Mouse (Mus musculus) kidney, postnatal 10 days (tissue): ENCODE measurements around the gene Myo1g.

Experiments
- DNase-seq: peaks from one replicate; pipeline ENCODE4 v3.0.0; 2021; ENCODE audit warnings: mixed read lengths

The Myo1g gene

DNA sequence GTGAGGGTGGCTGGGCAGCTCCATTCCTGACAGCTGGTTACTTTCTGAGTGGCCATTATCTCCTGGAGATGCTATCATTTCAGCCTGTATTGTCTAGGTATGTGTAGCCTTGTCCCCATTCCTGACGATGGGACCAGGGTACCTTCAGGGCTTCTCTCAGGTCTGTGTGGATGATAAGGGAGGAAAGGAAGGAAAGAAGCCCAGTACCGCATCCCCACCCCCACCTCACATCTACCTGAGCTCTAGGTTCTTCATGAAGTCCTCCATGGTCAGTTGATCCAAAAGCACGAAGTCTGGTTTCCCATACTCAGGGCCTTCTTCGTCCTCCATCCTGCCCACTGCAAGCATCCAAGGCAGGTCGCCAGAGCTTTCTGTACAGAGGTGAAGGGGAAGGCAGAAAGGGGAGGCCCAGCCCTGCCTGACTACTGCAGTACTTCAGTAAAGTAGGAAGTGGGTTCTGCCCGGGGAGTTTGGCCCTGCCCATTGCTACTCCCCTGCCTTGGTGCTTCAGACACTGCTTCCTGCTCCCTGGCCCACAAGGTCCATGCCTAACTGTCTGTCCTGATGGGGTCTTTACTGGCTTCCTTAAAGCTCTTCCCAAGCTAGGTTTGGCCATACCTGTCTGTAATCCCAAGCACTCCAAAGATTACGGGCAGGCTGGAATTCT lies at the start of gene Myo1g:
Gene Myo1g (minus strand): TSS at position 459 of the 667 bp plus-strand sequence.
- no peak for DNase-seq

DNA sequence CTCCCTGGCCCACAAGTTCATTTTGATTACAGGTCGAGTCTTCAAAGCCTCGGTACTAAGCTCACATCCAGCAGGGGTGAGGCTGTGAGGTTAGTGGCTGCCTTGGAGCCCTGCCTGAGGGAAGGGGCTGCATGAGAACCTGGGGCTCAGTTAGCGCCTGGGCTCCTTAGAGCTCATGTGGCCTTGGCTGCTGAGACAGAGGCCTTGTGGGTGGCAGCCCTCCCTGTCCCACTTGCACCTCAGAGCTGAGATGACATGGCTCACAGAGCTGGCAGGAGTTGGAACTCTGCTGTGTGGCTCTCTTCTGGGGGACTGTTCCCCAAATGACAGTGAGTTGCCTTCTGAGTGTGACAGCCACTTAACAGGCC lies 48.6 kb upstream of the Myo1g start:
- DNase-seq = no peak

DNA sequence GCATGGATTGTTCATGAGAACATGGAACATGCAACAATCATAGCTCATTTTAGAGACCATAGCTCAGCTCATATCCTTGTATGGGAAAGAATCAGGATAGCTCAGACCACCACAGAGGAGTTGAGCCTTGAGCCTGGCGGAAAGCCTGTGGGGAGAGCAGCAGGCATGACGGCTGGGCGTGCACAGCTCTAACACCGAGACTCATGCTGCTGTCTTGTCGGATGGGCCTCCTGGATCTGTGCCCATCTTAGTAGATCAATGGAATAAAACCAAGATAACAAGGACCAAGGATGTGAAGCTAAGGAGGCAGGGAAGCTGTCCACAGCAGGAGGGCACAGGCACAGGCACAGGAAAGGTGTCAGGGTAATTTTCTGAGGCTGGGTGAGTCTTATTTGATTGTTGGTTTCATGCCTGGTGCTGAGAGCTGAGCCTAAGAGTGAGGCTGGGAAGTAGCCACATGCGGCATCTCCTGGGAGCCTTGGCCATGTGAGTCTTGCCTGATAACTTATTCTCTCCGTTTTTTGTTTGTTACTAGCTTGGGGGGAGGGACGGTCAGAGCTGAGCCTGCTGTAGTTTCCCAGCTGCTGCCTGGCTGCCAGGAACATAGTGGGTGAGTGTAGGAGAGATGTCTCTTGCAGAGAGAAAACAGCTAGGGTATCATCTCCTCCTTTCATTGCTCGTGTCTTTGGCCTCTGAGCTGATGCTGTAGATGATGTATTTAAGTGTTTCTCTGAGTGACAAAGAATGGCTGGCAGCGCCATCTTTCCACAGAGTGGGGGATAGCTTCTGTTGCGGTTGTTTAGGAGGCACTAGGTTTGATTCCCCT lies 48.0 kb upstream of the Myo1g start:
- peak; percentile 36 for DNase-seq

DNA sequence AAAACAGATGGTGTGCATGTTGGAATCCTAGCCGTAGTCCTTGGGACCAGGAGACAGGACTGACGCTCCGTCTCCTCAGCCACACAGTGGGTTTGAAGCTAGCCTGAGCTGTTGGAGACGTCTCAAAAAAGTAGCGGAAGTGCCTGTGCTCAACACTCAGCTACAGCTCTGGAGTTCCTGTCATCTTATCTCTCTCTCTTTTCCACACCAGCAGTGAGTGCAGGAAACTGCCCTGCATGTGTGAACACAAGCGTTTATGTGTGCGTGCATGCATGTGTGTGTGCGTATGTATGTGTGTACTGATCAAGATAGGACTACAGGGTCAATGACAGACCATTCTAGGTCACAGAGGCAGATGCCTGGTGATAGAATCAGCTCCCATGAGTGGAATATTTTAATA lies 47.2 kb upstream of the Myo1g start:
- DNase-seq = no peak

DNA sequence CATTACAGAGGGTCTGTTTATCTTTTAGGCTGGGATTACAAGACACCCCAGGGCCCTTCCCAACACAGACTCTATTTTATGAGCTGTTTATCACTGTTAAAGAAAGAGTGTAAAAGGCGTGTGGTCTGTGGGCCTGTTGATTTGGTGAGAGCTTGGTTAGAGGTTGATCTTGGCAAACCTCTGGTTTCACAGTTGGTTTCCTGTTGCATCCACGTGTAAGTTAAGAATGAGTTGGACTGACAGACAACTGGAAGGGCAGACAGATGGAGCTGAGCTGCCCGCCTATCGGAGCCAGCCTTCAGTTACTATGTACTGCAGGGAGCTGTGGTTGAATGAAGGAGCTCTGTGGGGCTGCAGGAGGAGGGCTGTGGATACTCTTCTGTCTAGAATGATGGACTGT lies 45.7 kb upstream of the Myo1g start:
- DNase-seq = no peak

DNA sequence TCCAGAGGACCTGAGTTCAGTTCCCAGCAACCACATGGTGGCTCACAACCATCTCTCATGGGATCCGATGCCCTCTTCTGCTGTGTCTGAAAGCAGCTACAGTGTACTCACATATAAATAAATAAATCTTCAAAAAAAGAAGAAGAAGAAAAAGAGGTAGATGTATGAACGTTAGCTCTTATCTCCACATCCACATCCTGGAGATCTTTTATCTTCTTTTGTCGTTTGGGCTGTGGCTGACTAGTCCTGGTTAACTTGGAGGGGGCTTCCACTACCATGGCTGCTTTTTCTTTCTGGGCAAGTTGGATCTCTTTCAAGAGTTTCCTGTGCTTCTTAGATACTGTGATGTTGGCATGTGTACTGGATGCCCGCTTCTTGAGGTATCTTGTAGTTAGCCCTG lies 42.4 kb upstream of the Myo1g start:
- no peak for DNase-seq

DNA sequence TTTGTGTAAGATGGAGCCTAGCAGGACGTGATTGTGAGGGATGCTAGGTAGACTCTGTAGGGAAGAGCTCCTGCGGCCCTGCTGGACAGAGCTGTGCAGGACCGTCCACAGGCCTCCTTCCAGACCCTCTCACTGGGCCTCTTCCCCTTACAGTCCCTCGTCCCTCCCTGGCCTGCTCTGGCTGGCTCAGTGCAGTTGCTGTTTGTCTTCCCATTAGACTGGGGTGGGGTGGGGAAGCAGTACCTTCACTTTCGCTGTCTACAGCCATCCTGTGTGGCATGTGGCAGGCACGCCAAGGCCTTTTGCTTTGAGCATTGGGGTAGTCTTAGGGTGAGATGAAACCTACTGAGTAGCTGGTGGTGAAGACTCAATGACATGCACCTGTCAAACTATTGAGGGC lies 41.6 kb upstream of the Myo1g start:
- DNase-seq = peak; percentile 28

DNA sequence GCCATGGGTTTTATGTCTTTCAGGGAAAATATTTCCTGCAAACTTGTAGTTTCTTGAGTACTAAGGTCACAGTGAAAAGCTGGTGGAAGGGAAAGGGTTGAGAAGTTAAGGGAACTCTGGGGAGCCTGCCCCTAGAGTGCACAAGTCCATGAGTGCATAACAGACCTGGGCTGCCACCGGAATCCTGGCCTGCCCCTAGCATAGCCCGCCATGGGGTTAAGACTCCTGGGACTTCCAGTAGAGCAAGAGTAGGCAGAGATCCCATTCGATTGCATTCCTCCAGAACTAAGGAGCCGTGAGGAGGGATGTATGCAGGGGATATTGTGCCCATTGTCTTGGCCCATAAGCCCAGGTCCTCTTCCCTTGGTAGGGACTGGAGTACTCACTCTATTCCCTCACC lies 40.7 kb upstream of the Myo1g start:
- DNase-seq = peak; percentile 44

DNA sequence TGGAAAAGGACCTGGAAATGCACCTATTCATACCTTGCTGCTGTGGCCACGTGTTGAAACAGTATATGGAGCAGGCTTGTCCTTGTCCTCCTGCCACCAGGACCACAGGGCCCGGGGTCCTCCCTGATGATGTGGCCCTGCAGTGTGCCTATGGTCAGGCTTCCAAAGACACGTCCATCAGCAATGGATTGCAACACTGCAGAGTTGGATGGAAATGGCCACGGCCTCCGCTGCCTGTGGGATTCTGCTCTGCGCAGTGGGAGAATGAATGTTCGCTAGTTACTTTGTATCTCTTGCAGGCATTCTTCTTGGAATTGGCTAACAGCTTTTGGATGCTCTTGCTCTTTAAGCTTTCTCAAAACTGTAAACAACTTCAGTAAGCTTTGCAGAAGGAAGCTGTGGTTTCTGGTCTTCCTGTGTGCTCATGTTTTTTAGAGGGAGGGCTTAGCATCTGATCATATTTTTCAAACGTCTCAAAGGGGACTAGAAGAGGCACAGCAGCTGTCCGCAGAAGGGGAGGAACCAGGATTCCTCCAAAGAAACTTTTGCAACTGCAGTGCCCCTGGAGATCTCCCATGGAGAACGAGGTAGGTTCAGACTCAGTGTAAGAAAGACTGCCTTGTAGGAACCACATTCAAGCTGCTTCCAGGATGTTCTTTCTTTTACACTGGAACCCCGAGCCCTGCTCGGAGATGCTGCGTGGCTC lies 40.0 kb upstream of the Myo1g start:
- peak; percentile 49 for DNase-seq

DNA sequence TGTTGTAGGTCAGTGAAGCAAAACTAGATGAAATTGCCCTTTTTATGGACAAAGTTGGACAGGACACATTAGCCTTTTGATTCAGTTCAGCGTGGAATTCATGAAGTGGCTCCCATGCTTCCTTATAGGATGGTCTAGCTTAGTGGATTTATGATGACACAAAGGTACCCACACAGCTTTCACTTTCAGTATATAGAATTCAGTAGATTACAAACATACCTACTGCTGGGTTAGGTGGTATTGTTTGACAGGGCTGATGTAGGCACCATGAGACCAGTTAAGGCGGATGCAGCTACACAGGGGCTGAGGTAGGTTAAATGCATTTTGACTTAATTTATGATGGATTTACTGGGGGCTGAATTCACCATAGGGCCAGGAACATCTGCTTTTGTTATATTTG lies 39.2 kb upstream of the Myo1g start:
- no peak for DNase-seq

DNA sequence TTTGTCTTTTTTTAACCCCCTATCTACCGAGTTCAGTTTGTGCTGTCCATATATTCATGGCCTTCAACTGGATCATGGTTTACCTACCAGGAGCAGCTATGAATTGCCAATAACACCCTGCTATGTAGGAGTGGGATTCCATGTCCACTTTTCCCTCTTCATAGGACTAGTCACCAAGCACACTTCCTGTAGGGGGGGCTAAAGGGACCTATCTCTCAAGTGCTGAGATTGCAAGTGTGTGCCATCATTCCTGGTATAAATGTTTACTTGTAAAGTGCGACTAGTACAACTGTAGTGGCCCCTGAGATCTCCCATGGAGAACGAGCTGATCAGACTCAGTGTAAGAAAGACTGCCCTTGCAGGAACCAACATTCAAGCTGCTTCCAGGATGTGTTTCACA lies 37.5 kb upstream of the Myo1g start:
- no peak for DNase-seq

DNA sequence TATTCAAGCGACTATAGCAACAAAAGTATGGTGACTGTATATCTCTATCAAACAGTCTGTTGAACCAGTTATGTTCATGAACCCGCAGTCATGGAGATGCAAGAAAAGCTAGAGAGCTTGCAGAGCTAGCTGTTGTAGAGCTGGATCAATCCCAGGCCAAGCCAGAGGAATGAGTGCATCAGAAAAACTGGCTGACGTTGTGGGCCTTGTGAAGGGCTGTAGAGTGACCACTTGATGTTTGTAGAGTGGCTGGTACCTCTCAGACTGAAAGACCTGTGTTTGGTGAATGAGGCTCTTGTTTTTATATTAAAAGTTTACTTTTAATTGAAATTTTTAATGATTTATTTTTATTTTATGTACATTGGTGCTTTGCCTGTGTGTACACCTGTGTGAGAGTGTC lies 29.4 kb upstream of the Myo1g start:
- no peak for DNase-seq

DNA sequence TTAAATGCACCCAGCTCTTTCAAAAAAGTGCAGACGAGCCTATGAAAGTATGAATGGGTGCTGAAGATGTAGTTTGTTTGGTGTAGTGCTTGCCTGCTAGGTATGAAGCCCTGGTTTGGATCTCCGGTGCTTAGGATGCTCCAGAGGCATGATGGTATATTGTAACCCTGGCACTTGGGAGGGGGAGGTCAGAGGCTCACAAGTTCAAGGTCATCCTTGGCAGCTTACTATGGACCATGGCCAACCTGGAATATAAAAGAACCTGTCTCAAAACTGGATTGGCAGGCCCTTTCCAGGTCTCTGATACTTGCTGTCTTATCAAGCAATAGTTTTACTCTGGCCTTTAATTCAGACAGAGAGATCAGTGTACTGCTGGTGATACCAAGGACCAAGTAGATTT lies 29.0 kb upstream of the Myo1g start:
- DNase-seq = no peak

DNA sequence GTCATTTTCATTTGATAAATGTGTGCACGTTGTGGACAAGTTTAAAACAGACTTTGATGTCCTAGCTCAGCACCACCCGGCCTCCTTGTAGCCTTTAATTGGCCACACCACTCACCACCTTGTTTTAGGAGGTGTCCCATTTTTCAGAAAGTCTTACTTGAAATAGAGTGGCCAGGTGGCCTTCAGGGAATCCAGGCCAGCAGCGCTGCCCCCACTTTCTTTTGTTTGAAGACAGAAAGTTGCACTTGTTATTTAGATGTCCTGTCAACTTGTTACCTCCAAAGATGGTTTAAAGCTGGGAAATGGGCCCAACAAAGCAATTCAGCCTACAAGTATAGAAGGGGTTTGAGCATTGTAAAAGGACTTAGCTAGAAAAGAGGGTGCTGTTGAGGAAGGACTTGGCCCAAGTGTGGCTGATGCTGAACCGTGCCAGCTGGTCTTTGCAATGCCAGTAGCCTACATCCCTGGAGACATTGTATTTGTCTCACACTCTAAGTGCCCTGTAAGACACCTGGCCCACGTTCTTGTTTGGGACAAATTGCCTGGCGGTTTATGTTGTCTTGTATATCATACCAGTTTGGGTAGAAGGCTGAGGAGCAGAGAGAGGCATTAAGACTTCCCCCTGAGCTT lies 27.0 kb upstream of the Myo1g start:
- DNase-seq = no peak

DNA sequence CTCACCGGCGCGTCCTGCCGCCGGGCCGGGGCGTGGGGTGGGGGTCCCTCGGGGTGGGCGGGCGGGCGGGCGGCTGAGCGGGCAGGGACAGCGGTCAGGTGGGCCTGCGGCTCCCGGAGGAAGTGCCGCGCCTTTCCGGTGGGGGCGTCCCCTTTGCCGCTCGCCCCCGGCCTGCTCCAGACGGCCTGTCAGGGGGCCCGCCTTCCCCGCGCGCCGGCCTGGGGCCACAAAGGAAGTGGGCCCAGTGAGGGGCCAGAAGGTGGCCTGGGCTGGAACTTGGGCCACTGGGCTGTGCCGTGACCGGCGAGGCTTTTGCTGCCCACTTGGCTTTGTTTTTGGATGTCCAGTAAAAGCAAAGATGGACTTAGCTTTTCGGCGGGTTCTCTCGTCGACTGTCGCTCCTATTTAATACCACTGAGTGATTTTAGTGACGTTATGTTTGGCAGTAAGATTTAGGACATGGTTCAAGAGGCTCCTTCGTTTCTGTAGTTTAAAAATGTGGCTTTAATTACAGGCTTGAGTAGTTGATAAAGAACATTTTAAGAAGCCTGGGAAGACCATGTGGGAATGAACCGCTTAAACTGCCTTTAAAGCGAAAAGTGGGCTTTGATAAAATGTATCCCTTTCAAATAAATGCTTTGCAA lies 26.4 kb upstream of the Myo1g start:
- peak; percentile 87 for DNase-seq

DNA sequence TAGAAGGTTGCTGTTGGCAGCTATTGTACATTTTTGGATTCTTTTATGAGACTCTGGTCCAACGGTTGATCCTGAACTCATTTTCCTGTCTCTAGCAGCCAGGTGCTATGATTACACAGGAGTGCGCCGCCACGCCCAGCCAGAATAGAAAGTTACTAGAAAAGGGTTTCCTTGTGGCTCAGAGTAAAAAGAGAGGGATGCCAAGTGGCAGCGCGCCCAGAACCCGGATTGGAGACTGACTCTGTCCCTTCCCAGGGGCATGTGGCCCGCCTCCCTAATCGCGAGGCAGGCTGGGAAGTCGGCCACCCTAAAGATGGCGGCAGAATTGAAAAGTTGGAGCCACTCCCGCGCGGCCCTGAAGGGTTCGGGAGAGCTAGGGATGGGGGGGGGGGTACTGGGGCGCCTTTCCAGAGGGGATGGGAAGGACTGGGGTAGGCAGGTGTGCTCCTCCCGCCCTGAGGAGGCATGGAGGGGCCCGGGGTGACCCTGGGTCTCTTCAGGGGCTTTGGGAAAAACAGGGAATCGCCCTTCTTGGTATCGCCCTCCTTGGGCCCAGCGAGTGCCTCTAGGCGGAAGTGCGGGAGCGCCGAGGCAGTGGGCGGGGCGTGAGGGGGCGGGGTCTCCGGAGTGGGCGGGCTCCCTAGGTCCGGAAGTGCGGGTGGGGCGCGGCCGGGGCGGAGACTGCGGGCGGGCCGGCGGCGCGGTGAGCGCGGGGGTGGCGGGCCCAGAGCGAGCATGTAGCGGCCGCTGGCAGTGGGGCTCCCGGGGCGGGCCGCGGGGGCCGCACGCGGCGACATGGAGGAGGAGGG lies 25.6 kb upstream of the Myo1g start, which contains the start of gene Ccm2:
Gene Ccm2 (plus strand): TSS at position 683 of the 809 bp plus-strand sequence.
- DNase-seq = peak; percentile 99

DNA sequence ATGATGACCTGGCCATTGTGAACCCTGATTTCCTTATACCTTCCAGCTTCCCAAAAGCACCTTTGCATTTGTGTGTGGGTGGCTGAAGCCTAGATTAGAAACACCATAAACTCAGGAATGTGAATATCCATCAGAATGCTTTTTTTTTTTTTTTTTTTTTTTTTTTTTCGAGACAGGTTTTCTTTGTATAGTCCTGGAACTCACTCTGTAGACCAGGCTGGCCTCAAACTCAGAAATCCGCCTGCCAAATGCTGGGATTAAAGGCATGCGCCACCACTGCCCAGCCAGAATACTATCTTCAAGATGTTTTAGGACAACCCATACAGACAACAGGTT lies 25.1 kb upstream of the Myo1g start:
- no peak for DNase-seq

DNA sequence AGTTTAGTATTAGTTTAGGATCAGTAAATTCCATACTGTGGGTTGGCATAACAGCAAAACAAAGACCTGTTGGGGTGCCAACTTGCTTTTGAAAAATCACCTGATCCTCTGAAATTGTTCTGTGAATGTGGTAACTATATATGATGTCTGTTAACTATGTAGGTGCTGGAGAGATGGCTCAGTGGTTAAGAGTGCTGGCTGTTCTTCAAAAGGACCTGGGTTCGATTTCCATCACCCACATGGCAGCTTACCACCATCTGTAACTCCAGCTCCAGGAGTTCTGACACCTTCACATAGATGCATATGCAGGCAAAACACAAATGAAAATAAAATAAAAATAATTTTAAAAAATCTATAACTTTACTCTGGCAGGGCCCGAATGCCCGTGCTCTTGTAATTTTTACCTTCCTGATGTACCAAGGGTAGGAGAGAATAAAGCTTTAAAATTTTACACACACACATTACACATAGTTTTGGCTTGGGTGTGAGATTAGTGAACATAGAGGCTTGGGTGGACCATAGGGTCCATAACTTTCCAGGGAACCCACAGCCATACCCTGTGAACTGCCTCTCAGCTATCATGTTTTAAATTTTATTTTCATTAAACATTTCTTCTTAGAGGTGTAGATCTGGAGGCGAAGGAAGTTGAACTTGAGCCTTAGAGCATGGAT lies 24.6 kb upstream of the Myo1g start:
- DNase-seq = no peak

DNA sequence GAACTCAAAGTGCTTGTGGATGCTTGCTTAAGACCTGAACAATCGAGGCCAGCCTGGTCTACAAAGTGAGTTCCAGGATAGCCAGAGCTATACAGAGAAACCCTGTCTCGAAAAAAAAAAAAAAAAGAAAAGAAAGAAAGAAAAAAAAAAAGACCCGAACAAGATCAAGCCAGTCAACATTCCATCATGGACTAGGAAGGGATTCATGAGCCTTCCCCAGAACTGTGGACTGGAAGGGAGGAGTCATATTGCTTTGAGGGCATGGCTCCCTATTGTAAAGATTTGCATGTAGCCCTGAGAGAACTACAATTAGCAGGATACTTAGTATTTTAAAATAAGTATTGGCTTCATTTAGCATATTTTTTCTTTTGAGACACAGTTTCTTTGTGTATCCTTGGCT lies 23.9 kb upstream of the Myo1g start:
- DNase-seq = no peak

DNA sequence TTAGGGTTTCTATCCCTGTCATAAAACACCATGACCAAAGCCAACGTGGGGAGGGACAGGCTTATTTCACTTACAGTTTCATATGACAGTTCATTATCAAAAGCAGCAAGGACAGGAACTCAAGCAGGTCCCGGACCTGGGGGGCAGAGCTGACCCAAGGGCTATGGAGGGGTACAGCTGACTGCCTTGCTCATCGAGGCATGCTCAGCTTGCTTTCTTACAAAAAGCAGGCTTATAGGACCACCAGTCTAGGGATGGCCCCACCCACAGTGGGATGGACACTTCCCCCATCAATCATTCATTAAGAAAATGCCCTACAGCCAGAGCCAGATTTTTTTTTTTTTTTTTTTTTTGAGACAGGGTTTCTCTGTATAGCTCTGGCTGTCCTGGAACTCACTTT lies 10.0 kb upstream of the Myo1g start:
- DNase-seq = no peak

DNA sequence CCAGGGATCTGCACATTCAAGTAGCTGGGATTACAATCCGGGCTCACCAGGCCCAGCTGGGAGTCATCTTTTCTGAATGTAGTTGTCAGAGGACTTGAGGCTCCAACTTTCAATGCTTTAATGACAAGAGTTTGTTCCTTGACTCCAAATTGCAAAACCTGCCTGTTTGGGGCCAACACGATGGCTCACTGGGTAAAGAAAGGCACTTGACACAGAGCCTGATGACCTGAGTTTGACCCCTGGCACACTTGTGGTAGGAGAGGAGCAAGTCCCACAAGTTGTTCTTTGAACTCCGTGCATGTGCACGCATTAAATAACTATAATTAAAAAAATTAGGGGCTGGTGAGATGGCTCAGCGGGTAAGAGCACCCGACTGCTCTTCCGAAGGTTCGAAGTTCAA lies 9.2 kb upstream of the Myo1g start:
- DNase-seq = no peak
